Mouse (Mus musculus): ENCODE results near the gene Esp38. TPM values are rescaled to one million over a fixed set of nuclear protein-coding genes. Genes with fewer than 3 reads are reported as not detected.
"Not testable (repeated sequence)": the region's sequence is repeated elsewhere in the genome, so short reads cannot be mapped to it uniquely, and the experiment has no call there.

The Esp38 gene
- not detected for total RNA-seq (2021)
- long read RNA-seq, experiment 1, result 0 reads
- long read RNA-seq, experiment 2, result 0 reads

GRCm38 (mm10) chr17:39950220-39950619 lies at the start of gene Esp38:
Esp38 (plus strand) TSS chr17:39950520.
- DNase-seq (ENCODE audit: low spot score in 2 of 2), result no peak

GRCm38 (mm10) chr17:39902928-39903545 lies 47.3 kb upstream of the Esp38 start:
- not testable (repeated sequence) for DNase-seq (ENCODE audit: low spot score in 2 of 2)

Other genes starting within 250 kb of the Esp38 start
- gene AC192777.2, start 144.9 kb downstream of the Esp38 start, total RNA-seq (2021), result not detected

Data from gastrocnemius, postnatal 4 days (tissue).